8 mouse cellular contexts compared by ENCODE assay signal in genomic region chr9:65109132-65110072, GRCm38 (mm10). TPM values are rescaled to one million over a fixed set of nuclear protein-coding genes. Genes with fewer than 3 reads are reported as not detected.
A peak's percentile ranks its signal among the peaks of the same experiment; 100 is the strongest.
DNase-seq lines count a peak whose midpoint lies in the region; ATAC-seq lines count a peak whose summit lies in the region.

No protein-coding gene starts in this region.

- H3K4me3 ChIP-seq in forebrain, embryonic 14.5 days (ENCODE audit: low read depth, low read length), result no peak overlapping the region
- no peak overlapping the region for H3K4me3 ChIP-seq in midbrain, embryonic 14.5 days (replicated peaks; ENCODE audit: low read depth, low read length)

- H3K4me1 ChIP-seq in forebrain, embryonic 14.5 days (ENCODE audit: control insufficient read depth, insufficient read depth, low read length), result peaks cover 19% of the 10 kb centered on the region
- peaks cover 20% of the 10 kb centered on the region for H3K4me1 ChIP-seq in midbrain, embryonic 14.5 days (ENCODE audit: control insufficient read depth, insufficient read depth, low read length)

- H3K9me3 ChIP-seq in forebrain, embryonic 14.5 days (replicated peaks; ENCODE audit: control insufficient read depth, low read length), result no peaks in the 10 kb centered on the region
- H3K9me3 ChIP-seq in midbrain, embryonic 14.5 days (ENCODE audit: control insufficient read depth, low read length), result no peaks in the 10 kb centered on the region

- no peaks in the 10 kb centered on the region for H3K27me3 ChIP-seq in forebrain, embryonic 14.5 days (replicated peaks; ENCODE audit: control insufficient read depth, insufficient read depth, low read length)
- no peaks in the 10 kb centered on the region for H3K27me3 ChIP-seq in midbrain, embryonic 14.5 days (ENCODE audit: control insufficient read depth, insufficient read depth, low read length)

- ATAC-seq in forebrain, embryonic 14.5 days, result peak; percentile 94
- ATAC-seq in midbrain, embryonic 14.5 days (ENCODE audit: low FRiP score, low TSS enrichment), result peak; percentile 87

- H3K4me2 ChIP-seq in forebrain, embryonic 14.5 days (ENCODE audit: low read length), result peak overlapping the region; percentile 37
- peak overlapping the region; percentile 43 for H3K4me2 ChIP-seq in midbrain, embryonic 14.5 days (ENCODE audit: low read length)

- peak overlapping the region; percentile 44; the same call in 1 of the 2 replicates for H3K9ac ChIP-seq in forebrain, embryonic 14.5 days (ENCODE audit: low read length)
- H3K9ac ChIP-seq in midbrain, embryonic 14.5 days (replicated peaks; ENCODE audit: low read length), result peak overlapping the region; percentile 29; the same call in 1 of the 2 replicates

- H3K36me3 ChIP-seq in forebrain, embryonic 14.5 days (ENCODE audit: control insufficient read depth, insufficient read depth, low read length), result no peaks in the 10 kb centered on the region
- peaks cover 5% of the 10 kb centered on the region; the same call in 1 of the 2 replicates for H3K36me3 ChIP-seq in midbrain, embryonic 14.5 days (ENCODE audit: control insufficient read depth, insufficient read depth, low read length)

- WGBS in forebrain, embryonic 14.5 days, result 5% methylated on average over 24 of the region's 24 CpGs
- WGBS in midbrain, embryonic 14.5 days, result 6% methylated on average over 24 of the region's 24 CpGs

- peak overlapping the region; percentile 94 for H3K27ac ChIP-seq in forebrain, embryonic 14.5 days (ENCODE audit: low read depth, low read length)
- peak overlapping the region; percentile 87 for H3K27ac ChIP-seq in midbrain, embryonic 14.5 days (replicated peaks; ENCODE audit: low read depth, low read length)

- peak; percentile 34 for DNase-seq in adrenal gland, postnatal 10 days
- no peak for DNase-seq in adrenal gland, postnatal 25 days
- peak; percentile 91 for DNase-seq in Muller cell, postnatal 12 days (ENCODE audit: inconsistent ontology term)
- peak; percentile 90 for DNase-seq in forebrain, embryonic 14.5 days (ENCODE audit: low spot score)
- DNase-seq in layer of hippocampus, postnatal 36 days, result peak; percentile 55 to 67
- DNase-seq in midbrain, embryonic 14.5 days, result peak; percentile 80
- no peak for DNase-seq in thymus, postnatal 36 days
- DNase-seq in thymus, postnatal 25 days, result no peak

RNA-seq across cellular contexts. Expression of gene Igdcc4, which starts 8.1 kb away (rescaled TPM):
- total RNA-seq in adrenal gland, postnatal 10 days (2021), result 10 to 100 TPM; 18.0 to 27.0 TPM
- 31.7 and 42.0 TPM in 2 replicates for total RNA-seq in adrenal gland, postnatal 25 days (2021)
- polyA plus RNA-seq in forebrain, embryonic 14.5 days (2014; fragmentation: Nextera tagmentation; extraction: Ambion mirVana), result 8.9 and 13.4 TPM in 2 replicates
- total RNA-seq in layer of hippocampus, postnatal 36 days (2021), result 10 to 100 TPM; 33.2 to 36.4 TPM
- polyA plus RNA-seq in midbrain, embryonic 14.5 days (2014; fragmentation: Nextera tagmentation; extraction: Ambion mirVana), result 14.9 and 17.3 TPM in 2 replicates

RNA-seq across cellular contexts. Expression of gene Igdcc3, which starts 31.6 kb away (rescaled TPM):
- total RNA-seq in adrenal gland, postnatal 10 days (2021), result 1 to 10 TPM; 1.2 to 1.7 TPM
- 1.2 and 1.3 TPM in 2 replicates for total RNA-seq in adrenal gland, postnatal 25 days (2021)
- polyA plus RNA-seq in forebrain, embryonic 14.5 days (2014; fragmentation: Nextera tagmentation; extraction: Ambion mirVana), result 5.1 and 5.8 TPM in 2 replicates
- total RNA-seq in layer of hippocampus, postnatal 36 days (2021), result 1 to 10 TPM; 3.1 to 4.4 TPM
- polyA plus RNA-seq in midbrain, embryonic 14.5 days (2014; fragmentation: Nextera tagmentation; extraction: Ambion mirVana), result 10.7 and 14.1 TPM in 2 replicates

Comparison
In these comparisons a context has a peak if more than half of its experiments do, and no peak if none do; other contexts are left out.
1. DNase-seq: peak in adrenal gland, postnatal 10 days (single experiment), Muller cell, postnatal 12 days (single experiment), forebrain, embryonic 14.5 days (single experiment), layer of hippocampus, postnatal 36 days (2 of 2) and midbrain, embryonic 14.5 days (single experiment); none in adrenal gland, postnatal 25 days (single experiment), thymus, postnatal 36 days (0 of 2) and thymus, postnatal 25 days (single experiment).